Mouse (Mus musculus) urinary bladder, postnatal 4 days (tissue): ENCODE measurements at regions not wholly inside any gene's neighbourhood (a gene's known extent, or its start where the extent isn't known, plus 50 kb on each side); places are given as distances from the start of the nearest gene placed in this dataset.

Source experiments
- DNase-seq, 2 experiments: peaks; one replicate each; pipeline ENCODE4 v3.0.0; 2021 to 2022; ENCODE audit warnings: low spot score in 2 of 2

DNA sequence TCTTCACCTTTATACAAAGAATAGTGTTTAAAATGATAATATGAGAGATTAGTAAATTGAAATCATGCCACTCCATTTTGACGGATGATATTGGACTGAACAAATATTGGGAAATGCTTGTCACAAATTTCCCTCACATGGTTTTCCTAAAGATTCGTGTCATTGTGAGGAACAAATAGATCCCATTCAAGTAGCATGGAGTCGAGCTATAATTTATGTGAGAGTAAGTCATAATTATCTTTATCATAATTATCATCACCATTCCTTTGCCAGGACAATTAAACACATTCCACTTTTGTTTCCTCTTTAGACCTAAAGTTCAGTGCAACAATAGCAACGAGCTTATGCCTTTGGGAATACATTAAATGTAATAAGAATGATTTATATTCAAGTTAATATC lies 370.5 kb downstream of the Cdh11 start:
- DNase-seq: no peak

- DNase-seq: no peak
These were observed 372.0 kb downstream of the Cdh11 start for GRCm38 (mm10) chr8:102413446-102413845.

DNA sequence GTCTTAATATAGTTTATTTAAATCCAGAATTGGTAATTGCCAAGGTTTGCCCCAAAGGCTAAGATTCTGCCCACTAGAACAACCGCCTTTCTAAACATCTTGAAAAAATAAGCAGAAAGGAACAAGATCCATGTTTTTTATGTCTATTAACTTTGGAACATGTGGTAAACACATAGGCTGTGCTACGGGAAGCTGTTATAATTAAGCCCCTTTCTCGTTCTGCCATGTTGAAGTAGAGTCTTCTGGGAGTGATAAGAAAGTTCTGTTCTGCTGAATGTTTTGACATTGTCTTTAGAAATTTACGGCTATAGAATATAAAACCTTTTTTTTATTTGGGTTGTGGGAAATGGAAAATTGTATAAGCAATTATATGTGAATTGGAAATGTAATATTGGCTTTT lies 397.9 kb downstream of the Cdh11 start:
- no peak for DNase-seq

DNA sequence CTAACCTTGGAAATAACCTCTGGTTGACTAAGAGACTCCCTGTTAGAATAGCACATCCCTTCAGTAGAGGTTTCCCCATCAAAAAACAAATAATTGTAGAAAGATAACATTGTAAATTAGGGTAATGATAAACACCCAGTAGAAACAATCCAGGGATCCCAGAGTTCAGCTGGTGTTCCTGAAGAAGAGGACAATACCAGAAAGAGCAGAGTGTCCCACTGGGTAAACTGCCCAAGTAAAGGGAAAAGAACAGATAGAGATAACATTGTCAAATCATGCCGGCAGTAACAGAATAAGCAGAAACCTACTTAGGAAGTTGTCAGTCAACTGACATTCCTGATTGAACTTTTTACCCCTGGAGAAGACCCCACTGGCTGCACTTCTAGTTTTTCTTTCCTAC lies 440.1 kb downstream of the Cdh11 start:
- no peak for DNase-seq

DNA sequence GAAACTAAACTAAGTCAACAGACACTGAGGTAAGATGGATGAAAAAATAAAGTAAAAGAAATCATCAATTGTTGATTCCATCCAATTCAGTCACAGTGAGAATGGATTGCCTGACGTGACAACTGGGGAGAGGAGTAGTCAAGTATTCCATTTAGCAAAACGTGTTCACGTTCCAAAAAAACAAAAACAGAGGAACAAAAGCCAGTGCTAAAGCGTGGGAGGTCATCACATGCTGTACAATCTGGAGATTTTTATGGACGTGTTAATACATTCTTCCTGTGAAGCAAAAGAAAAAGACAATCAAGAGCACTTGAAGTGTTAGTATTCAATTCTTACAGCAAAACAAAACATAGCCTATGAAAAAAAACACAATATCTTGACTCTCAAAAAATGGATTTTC lies 452.9 kb downstream of the Cdh11 start:
- no peak for DNase-seq

DNA sequence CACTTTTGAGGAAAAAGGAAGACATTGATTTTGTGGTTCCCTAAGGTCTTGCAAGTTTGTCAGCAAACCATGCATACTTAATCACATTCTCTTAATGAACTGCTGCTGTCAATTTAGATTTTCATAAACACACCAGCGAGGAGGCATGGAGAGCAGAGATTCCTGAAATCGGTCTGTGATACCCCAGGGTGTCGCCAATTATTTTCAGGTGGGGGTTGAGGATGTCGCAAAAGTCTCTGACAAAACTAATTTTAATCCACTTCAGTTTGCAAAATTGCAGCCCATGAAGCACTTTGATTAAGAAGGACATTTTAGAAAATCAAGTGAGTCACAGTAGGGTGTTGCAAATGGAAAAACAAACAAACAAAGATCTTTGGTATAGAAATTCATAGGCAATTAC lies 454.3 kb downstream of the Cdh11 start:
- DNase-seq: no peak

GRCm38 (mm10) chr8:102329955-102330354 lies 455.5 kb downstream of the Cdh11 start:
- no peak for DNase-seq
